Mouse (Mus musculus) cortical plate, adult 2 months (tissue): ENCODE measurements around the gene Fam20a. TPM values are rescaled to one million over a fixed set of nuclear protein-coding genes. Genes with fewer than 3 reads are reported as not detected.

ENCODE experiments used
- H3K27ac ChIP-seq: fragments of 200-500 bp; 2 replicates; pipeline ENCODE4 v1.5.1; 2012; ENCODE audit warnings: low read length, control low read depth, inconsistent platforms; ENCODE audit not compliant: insufficient read depth
- H3K4me1 ChIP-seq: fragments of 200-500 bp; 2 replicates; pipeline ENCODE4 v1.6.1; 2011; ENCODE audit warnings: low read length; ENCODE audit not compliant: control insufficient read depth, insufficient read depth
- H3K4me3 ChIP-seq: fragments of 200-500 bp; 2 replicates; pipeline ENCODE4 v1.5.1; 2011; ENCODE audit warnings: mild to moderate bottlenecking, low read length, control low read depth; ENCODE audit not compliant: insufficient read depth
- CTCF ChIP-seq: fragments of 200-500 bp; IDR thresholded peaks from 2 replicates; pipeline ENCODE4 v1.5.1; 2011; ENCODE audit warnings: mild to moderate bottlenecking, control low read depth, low read length; ENCODE audit not compliant: insufficient read depth; ENCODE audit errors: extremely low read depth
- POLR2A ChIP-seq: fragments of 200-500 bp; IDR thresholded peaks from 2 replicates; pipeline ENCODE4 v1.6.1; 2011; ENCODE audit warnings: mild to moderate bottlenecking, low read length, control low read depth; ENCODE audit not compliant: insufficient read depth; ENCODE audit errors: extremely low read depth
- polyA plus RNA-seq: library from polyadenylated mRNA; depleted of rRNA; stranded (reverse); fragments of >200 nt; gene quantifications from 2 replicates; pipeline ENCODE4 v1.2.3, GENCODE M21; 2012

Gene Fam20a
- polyA plus RNA-seq, 1 experiment: 22.5 TPM

- no peak overlapping the region for H3K4me3 ChIP-seq
- TF ChIP-seq POLR2A (no peak), CTCF (no peak)
- peaks cover 11% of the 10 kb centered on the region for H3K4me1 ChIP-seq
- peak overlapping the region; percentile 15 for H3K27ac ChIP-seq
Observed at GRCm38 (mm10) chr11:109717448-109717847, 4.6 kb downstream of the Fam20a start.

- TF ChIP-seq CTCF (no peak), POLR2A (no peak)
- peaks cover 11% of the 10 kb centered on the region for H3K4me1 ChIP-seq
- H3K4me3 ChIP-seq: no peak overlapping the region
- H3K27ac ChIP-seq: peak overlapping the region; percentile 15
Observed at GRCm38 (mm10) chr11:109716981-109717380, 5.1 kb downstream of the Fam20a start.

GRCm38 (mm10) chr11:109715311-109715781 lies 6.7 kb downstream of the Fam20a start:
- TF ChIP-seq CTCF (no peak), POLR2A (no peak)

DNA sequence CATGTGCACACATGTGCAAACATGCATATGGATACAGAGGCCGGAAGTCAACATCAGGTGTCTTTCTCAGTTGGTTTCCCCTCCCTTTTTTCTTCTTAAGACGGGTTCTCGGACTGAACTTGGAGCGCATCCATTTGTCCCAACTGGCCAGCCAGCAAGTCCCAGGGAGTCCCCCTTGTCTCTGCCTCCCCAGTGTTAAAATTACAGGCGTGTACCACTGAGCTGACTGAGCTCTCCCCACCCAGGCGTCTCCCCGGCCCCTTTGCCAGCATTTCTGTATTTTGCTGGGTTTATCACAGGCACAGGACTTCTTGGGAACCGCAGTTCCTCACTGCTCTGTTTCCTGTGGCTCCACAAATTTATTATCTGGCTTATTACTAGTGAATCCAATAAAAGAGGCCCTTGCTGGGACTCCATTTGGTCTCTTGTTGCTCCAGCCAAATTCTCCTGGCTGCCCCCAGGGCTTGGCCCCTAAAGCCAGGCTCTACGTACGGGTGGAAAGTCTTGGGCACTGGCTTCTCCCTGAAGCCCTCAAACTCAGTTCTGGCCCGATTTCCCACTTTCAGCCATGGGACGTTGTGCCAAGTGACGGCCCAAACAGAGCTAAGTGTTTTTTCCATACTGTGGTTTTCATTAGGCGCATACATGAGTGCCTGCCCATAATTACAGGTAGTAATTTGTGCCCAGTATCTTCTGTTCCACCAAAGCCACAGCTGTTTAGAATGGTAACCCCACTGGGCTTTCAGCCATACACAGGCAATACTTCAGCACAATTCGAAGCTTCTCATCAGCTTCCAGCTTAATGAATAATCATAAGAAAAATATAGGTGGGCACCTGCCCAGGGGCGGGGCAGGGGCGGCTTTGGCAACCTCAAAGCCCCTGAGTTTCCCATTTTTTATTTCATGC lies 7.5 kb downstream of the Fam20a start:
- TF ChIP-seq CTCF (no peak), POLR2A (no peak)
- H3K4me1 ChIP-seq: peaks cover 11% of the 10 kb centered on the region
- H3K4me3 ChIP-seq: no peak overlapping the region
- H3K27ac ChIP-seq: no peak overlapping the region

More at GRCm38 (mm10) chr11:109715311-109715781, 6.7 kb downstream of the Fam20a start:
- Histone ChIP-seq H3K27ac (no peak overlapping the region), H3K4me3 (no peak overlapping the region), H3K4me1 (peaks cover 11% of the 10 kb centered on the region)

GRCm38 (mm10) chr11:109709501-109709900 lies 12.6 kb downstream of the Fam20a start:
- H3K27ac ChIP-seq: no peak overlapping the region
- TF ChIP-seq CTCF (no peak), POLR2A (no peak)
- peaks cover 2% of the 10 kb centered on the region; the same call in 1 of the 2 replicates for H3K4me1 ChIP-seq
- H3K4me3 ChIP-seq: no peak overlapping the region

GRCm38 (mm10) chr11:109708786-109709185 lies 13.3 kb downstream of the Fam20a start:
- TF ChIP-seq CTCF (no peak), POLR2A (no peak)

GRCm38 (mm10) chr11:109707442-109707841 lies 14.6 kb downstream of the Fam20a start:
- Histone ChIP-seq H3K27ac (no peak overlapping the region), H3K4me1 (no peaks in the 10 kb centered on the region), H3K4me3 (no peak overlapping the region)
- no peak for TF ChIP-seq CTCF
- no peak for TF ChIP-seq POLR2A

More at GRCm38 (mm10) chr11:109708786-109709185, 13.3 kb downstream of the Fam20a start:
- no peak overlapping the region for H3K4me3 ChIP-seq
- peaks cover 2% of the 10 kb centered on the region; the same call in 1 of the 2 replicates for H3K4me1 ChIP-seq
- H3K27ac ChIP-seq: no peak overlapping the region

DNA sequence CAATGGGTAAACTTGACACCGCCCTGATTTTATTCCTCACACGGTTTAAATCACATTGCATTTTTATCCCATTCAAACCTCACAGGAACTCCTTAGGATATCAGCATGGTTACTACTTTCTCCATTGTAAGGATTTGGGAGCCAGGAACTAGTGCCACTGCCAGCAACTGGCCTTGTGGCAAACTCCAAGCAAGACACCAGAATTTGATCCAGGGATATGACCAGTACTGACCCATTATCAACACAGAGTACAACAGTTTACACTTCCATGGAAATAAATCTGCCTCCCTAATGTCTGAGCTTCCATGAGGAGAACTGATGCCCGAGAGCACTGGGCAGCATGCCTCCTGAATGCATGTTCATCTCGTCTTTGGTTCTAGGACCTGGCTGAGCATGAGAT lies 15.5 kb downstream of the Fam20a start:
- Histone ChIP-seq H3K27ac (no peak overlapping the region), H3K4me3 (no peak overlapping the region), H3K4me1 (no peaks in the 10 kb centered on the region)
- TF ChIP-seq CTCF (no peak), POLR2A (no peak)

GRCm38 (mm10) chr11:109706055-109706412 lies 16.0 kb downstream of the Fam20a start:
- no peak overlapping the region for H3K4me3 ChIP-seq
- no peaks in the 10 kb centered on the region for H3K4me1 ChIP-seq
- TF ChIP-seq CTCF (no peak), POLR2A (no peak)

GRCm38 (mm10) chr11:109705336-109706054 lies 16.6 kb downstream of the Fam20a start:
- no peak overlapping the region for H3K4me3 ChIP-seq
- H3K27ac ChIP-seq: no peak overlapping the region
- no peak for TF ChIP-seq POLR2A
- TF ChIP-seq CTCF: no peak
- no peaks in the 10 kb centered on the region for H3K4me1 ChIP-seq

More at GRCm38 (mm10) chr11:109706055-109706412, 16.0 kb downstream of the Fam20a start:
- no peak overlapping the region for H3K27ac ChIP-seq
